Mouse (Mus musculus): Measurements from ENCODE around the gene Hif3a.

Hif3a gene

DNA sequence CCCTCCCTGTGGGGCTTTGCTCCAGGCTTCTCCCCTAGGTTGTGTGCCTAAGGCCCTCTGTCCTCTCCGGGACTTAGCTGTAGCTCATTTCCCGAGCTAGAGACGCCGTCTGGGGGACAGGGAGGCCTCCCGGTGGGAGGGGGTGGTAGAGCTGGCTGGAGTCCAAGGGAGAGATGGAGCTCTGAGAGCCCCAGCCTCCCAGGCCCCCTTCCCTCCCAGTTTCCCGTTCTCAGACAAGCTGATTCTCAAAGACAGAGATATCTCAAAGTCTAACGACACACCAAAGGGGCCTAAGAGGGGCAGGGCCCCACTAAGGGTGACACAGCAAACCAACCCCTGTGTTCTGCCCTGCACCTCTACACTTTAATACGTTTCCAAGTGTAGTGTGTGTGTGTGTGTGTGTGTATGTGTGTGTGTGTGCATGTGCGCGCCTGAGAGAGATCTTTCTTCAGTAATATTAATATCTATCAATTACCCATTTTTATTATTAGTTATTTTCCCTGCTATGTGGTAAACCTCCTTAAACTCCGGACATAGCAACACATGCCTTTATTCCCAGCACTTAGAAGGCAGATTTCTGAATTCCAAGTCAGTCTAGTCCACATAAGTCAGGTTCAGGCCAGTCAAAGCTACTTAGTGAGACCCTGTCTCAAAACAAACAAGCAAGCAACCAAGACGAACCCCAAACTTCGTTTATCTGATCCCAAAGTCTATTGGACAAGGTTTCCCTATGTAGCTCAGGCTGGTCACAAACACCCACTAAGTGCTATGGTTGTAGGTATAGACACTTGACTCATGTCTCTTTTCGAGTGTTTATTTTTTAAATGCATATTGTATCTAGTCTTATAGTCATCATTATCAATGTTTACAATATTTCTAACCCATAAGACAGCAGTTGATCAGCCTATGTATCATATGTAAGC, 5.4 kb downstream of the Hif3a start:
- peak in 1 of 2 experiments; percentile 41 for DNase-seq

DNA sequence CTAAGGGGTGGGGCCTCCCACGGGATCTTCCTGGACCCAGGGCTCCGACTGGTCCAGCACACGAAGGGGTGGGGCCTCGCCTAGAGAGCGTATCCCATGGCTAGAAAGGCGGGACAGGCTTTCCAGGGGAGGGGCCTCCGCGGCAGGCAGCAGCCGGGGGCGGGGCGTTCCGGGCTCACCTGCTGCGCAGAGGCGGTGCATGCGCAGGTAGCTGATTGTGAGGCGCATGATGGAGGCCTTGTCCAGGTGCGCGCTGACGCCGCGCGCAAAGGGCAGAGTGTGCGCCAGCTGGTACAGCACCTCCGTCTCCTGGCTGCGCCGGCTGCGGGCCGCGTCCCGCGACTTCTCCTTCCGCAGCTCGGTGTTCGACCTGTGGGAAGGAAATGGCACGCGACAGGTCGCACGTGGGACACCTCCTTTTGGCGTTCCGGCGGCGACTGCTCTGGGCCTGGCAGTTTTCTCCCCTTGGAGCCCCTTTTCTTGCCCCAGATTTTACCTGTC, 6.1 kb downstream of the Hif3a start:
- DNase-seq: peak; percentile 91 to 93

- DNase-seq: no peak
Observed at GRCm38 (mm10) chr7:17055287-17055946, 6.8 kb downstream of the Hif3a start.

- DNase-seq: no peak
Observed at GRCm38 (mm10) chr7:17054325-17054989, 7.8 kb downstream of the Hif3a start.

- DNase-seq: peak; percentile 75 to 83
Observed at GRCm38 (mm10) chr7:17050933-17051594, 11.2 kb downstream of the Hif3a start.

- no peak for DNase-seq
Observed at GRCm38 (mm10) chr7:17050491-17050890, 11.7 kb downstream of the Hif3a start.

DNA sequence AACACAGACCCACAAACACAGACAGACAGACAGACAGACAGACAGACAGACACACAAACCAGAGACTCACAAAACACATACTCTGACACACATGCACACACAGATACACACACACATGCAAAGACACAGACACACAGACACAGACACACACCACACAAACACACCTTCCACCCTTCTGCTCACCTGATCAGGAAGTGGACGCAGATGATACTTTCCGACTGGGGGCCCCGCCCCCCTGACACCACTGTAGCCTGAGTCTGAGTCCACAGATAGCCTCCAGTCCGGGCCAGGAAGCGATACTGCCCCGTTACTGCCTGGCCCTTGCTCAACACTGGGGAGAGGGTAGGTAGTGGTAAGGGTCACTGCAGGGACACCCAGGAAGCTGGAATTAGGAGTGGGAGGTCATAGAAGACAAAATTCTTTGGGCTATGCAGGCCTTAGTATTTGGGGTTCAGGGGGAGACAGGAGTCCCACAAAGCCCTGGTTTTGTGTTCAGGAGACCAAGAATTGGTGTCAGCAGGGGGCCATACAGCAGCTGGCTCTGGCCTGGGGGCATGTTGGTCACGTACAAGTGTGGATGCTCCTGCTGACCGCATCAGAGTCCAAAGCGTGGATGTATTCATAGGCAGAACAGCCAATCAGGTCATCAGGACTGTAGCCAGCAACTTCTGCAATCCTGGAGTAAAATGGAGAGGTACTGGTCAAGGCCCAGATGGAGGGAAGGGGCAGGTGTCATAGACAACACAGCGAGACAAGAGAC, 13.6 kb downstream of the Hif3a start:
- DNase-seq: no peak

- no peak for DNase-seq
Observed at GRCm38 (mm10) chr7:17047041-17047682, 15.1 kb downstream of the Hif3a start.

- no peak for DNase-seq
Observed at GRCm38 (mm10) chr7:17045743-17046142, 16.5 kb downstream of the Hif3a start.

- no peak for DNase-seq
Observed at GRCm38 (mm10) chr7:17039373-17039772, 22.9 kb downstream of the Hif3a start.

DNA sequence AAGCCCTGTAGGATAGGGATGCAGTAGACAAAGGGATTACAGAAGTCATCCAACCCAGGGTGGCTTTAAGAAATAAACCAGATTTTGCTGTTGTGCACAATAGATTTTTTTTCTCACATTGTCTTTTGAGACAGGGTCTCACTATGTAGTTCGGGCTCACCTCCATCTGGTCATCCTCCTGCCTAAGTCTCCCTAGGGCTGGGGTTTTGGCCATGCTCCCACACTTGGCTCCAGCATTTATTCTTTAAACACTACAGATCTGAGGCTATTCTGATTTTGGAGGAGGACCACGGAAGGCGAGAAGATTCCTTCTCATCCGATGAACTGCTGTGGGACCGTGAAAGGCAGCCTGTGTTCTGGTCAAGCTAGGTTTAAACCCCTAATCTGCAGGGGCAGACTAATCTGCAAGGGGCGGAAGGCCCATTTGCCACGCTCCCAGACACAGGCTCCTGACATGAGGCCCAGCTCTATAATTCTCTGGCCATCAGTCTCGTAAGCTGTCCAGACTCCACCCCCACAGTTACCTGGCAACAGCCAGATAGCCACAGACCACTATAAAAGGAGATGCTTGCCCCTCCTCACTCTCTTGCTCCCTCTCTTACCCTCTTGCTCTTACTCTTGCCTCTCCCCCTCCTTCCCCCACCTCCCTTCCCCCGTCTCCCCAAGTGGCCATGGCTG, 24.1 kb downstream of the Hif3a start:
- no peak for DNase-seq

- DNase-seq: no peak
Observed at GRCm38 (mm10) chr7:17030239-17030638, 32.0 kb downstream of the Hif3a start.

DNA sequence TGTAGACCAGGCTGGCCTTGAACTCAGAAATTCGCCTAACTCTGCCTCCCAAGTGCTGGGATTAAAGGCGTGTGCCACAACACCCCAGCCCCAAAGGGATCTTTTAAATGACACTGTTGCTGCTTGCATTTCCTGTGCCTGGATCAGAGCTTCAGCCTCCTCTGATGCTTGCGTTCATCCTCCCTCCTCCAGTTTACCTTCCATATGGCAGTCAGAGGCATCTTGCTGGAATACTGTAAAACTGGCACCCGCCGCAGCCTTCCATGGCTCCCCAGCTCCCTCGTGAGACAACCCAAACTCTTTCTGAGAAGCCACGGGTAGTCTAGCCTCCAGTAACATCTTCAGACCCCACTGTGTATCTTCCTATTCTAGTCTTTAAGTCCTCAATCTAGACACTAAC, 33.3 kb downstream of the Hif3a start:
- DNase-seq: no peak

DNA sequence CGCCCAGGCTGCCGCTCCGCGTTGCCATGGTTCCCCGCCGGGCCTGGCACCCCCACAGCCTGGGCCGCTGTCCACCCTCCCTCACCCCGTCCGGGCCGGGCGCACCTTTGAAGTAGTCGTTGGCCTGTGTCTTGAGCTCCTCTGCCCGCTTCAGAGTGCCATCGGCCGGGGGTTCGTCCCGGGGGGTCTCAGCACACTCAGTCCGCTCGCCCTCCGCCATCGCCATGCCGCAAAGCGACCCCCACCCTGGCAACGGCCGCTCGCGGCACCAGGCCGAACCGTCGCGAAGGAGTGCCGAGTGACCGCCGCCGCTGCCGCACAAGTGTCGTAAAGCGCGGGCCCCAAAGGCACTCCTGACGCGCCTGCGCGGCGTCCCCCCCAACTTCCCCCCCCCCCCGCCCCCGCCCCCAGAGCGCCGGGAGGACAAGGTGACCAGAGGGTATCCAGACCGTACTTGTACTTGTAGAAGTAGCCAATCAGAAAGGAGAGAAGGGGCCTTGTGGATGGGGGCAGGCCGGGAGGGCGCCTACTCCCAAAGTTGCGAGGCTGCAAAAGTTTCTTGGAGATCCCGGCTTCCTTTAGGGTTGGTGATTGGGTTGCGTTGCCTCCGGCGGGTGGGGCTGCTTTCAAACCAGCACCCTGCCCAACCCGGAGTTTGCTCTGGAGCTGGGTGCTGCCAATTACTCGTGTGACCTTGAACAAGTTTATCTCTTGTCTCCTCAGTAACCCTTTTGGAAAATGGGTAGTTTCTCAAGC, 34.5 kb downstream of the Hif3a start, which contains the start of gene Ppp5c:
Ppp5c (minus strand) TSS at position 337 of the 756 bp plus-strand sequence.
- peak; percentile 85 to 89 for DNase-seq

DNA sequence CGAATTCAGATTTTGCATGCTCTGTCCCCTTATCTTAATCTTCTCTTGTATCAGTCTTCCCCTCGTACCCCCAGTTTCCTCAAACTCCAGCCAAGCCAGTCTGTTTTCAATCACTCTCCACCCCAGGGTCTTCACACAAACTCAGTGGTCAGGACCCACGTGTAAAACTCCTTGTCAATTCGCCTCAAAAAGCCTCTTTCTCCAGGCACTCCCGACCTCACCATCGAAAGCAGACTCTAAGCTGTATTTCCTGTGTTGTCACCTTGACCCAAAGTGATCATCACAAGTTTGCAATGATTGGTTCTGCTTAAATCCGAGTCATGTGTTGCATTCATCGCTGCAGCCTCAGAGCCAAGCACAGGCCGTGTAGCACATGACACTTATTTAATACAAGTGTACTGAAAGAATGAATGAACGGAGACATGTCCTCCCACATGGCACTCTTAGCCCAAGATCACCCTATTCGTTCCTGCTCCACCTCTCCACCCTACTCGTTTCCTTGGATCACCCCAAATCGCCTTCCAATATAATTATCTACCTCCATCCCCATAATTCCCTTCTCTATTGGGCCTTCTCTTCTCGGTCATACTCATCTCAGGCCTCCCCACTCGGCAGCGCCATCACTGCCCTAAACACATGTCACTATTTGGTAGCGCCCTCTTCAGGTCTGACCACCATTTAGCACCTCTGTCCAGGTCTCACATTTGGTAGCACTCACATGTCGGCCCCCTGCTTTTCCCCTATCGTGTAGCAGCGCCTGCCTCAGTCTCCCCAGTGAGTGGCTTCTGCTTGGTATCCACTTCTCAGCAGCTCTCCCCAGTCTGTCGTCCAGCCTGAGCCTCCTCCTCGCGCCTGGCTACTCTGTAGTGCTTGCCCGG, 35.3 kb downstream of the Hif3a start:
- peak; percentile 76 to 78 for DNase-seq

- peak in 1 of 2 experiments; percentile 33 for DNase-seq
Observed at GRCm38 (mm10) chr7:17025896-17026622, 36.2 kb downstream of the Hif3a start.

DNA sequence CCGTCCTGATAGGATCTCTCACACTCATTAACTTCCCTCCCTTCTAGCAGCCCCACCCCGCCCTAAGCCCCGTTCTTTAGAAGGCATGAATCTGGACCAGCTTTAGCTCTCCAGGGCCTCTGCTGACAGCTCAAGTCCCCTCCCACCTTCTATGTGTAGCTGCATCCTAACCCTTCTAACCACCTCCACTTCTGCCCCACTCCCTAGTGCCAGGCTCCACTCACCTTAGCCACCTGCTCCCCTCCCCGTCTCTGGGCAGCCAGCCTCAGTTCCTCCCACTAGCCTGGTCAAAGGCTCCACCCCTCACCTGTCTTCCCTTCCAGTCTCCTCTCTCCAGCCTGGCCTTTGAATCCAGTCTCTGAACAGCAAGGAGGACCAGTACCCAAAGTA, 36.7 kb downstream of the Hif3a start:
- DNase-seq: peak in 1 of 2 experiments; percentile 35
